Mouse (Mus musculus) cerebellum, adult 2 months (tissue): ENCODE measurements around the gene Abhd15. TPM values are rescaled to one million over a fixed set of nuclear protein-coding genes. Genes with fewer than 3 reads are reported as not detected.
A peak's percentile ranks its signal among the peaks of the same experiment; 100 is the strongest.

Experiments used
- DNase-seq, 2 experiments: peaks; one replicate each; pipeline ENCODE4 v3.0.0; 2021
- H3K27ac ChIP-seq: fragments of 200-500 bp; 2 replicates; pipeline ENCODE4 v1.5.1; 2012; ENCODE audit warnings: low read length, control low read depth, inconsistent platforms; ENCODE audit not compliant: insufficient read depth
- H3K27me3 ChIP-seq: fragments of 200-500 bp; 2 replicates; pipeline ENCODE4 v1.6.1; 2012; ENCODE audit warnings: inconsistent platforms, mild to moderate bottlenecking, low read length, moderate library complexity; ENCODE audit not compliant: control insufficient read depth, insufficient read depth
- H3K4me1 ChIP-seq: fragments of 200-500 bp; 2 replicates; pipeline ENCODE4 v1.6.1; 2011; ENCODE audit warnings: low read length; ENCODE audit not compliant: control insufficient read depth, insufficient read depth
- H3K4me3 ChIP-seq: fragments of 200-500 bp; replicated peaks from 2 replicates; pipeline ENCODE3; 2011; ENCODE audit warnings: mild to moderate bottlenecking, low read depth, low read length, control low read depth; ENCODE audit not compliant: insufficient read depth
- CTCF ChIP-seq: fragments of 200-500 bp; IDR thresholded peaks from 2 replicates; pipeline ENCODE4 v1.5.1; 2011; ENCODE audit warnings: low read depth, mild to moderate bottlenecking, control low read depth, low read length, moderate library complexity, borderline replicate concordance; ENCODE audit not compliant: insufficient read depth
- POLR2A ChIP-seq: fragments of 200-500 bp; IDR thresholded peaks from 2 replicates; pipeline ENCODE4 v1.6.1; 2011; ENCODE audit warnings: low read length, control low read depth, borderline replicate concordance; ENCODE audit not compliant: insufficient read depth
- WGBS: fragments of 180-500 bp; shearing (Covaris S2); methylation state at CpG from one replicate; pipeline ENCODE4 v1.1.7; 2018; 5-methylcytosine and 5-hydroxymethylcytosine counted together
- polyA plus RNA-seq: library from polyadenylated mRNA; depleted of rRNA; stranded (reverse); fragments of >200 nt; gene quantifications from 2 replicates; pipeline ENCODE4 v1.2.3, GENCODE M21; 2012

The Abhd15 gene
- polyA plus RNA-seq, 1 experiment, result 1.0 TPM

GRCm38 (mm10) chr11:77476895-77477294 lies 38.0 kb upstream of the Abhd15 start:
- H3K27ac ChIP-seq, result no peak overlapping the region
- H3K4me3 ChIP-seq, result no peak overlapping the region
- no peaks in the 10 kb centered on the region for H3K27me3 ChIP-seq
- DNase-seq, result no peak
- TF ChIP-seq POLR2A (no peak), CTCF (no peak)
- peaks cover 14% of the 10 kb centered on the region for H3K4me1 ChIP-seq
- WGBS, result 90% methylated on average over 6 of the region's 6 CpGs

- H3K4me3 ChIP-seq, result no peak overlapping the region
- no peak for TF ChIP-seq CTCF
- no peak for TF ChIP-seq POLR2A
- H3K27me3 ChIP-seq, result no peaks in the 10 kb centered on the region
- 41% methylated on average over 3 of the region's 3 CpGs for WGBS
- H3K4me1 ChIP-seq, result peaks cover 40% of the 10 kb centered on the region
- no peak for DNase-seq
- peak overlapping the region; percentile 29; the same call in 1 of the 2 replicates for H3K27ac ChIP-seq
Measured at GRCm38 (mm10) chr11:77483043-77483442, 31.9 kb upstream of the Abhd15 start.

GRCm38 (mm10) chr11:77483510-77484255 lies 31.2 kb upstream of the Abhd15 start:
- Histone ChIP-seq H3K27me3 (no peaks in the 10 kb centered on the region), H3K4me3 (no peak overlapping the region), H3K4me1 (peaks cover 40% of the 10 kb centered on the region), H3K27ac (0 out of 2 replicates have a peak overlapping the region, but pooled peaks have one; percentile 29)
- WGBS, result 81% methylated on average over 11 of the region's 11 CpGs
- TF ChIP-seq POLR2A (no peak), CTCF (no peak)
- no peak for DNase-seq

- H3K27ac ChIP-seq, result no peak overlapping the region
- H3K27me3 ChIP-seq, result no peaks in the 10 kb centered on the region
- TF ChIP-seq POLR2A, result no peak
- TF ChIP-seq CTCF, result no peak
- WGBS, result 56% methylated on average over 6 of the region's 6 CpGs
- H3K4me1 ChIP-seq, result peaks cover 42% of the 10 kb centered on the region
- H3K4me3 ChIP-seq, result no peak overlapping the region
- no peak for DNase-seq
Measured at GRCm38 (mm10) chr11:77485229-77485628, 29.7 kb upstream of the Abhd15 start.

- Histone ChIP-seq H3K27me3 (no peaks in the 10 kb centered on the region), H3K4me3 (no peak overlapping the region), H3K4me1 (peaks cover 43% of the 10 kb centered on the region), H3K27ac (peak overlapping the region; percentile 1; the same call in 1 of the 2 replicates)
- DNase-seq, result peak; percentile 72 to 75
- 4% methylated on average over 5 of the region's 5 CpGs for WGBS
- TF ChIP-seq POLR2A, result no peak
- TF ChIP-seq CTCF, result no peak
Measured at GRCm38 (mm10) chr11:77486798-77487197, 28.1 kb upstream of the Abhd15 start.

- Histone ChIP-seq H3K27ac (peak overlapping the region; percentile 47; the same call in 1 of the 2 replicates), H3K27me3 (no peaks in the 10 kb centered on the region), H3K4me1 (peaks cover 27% of the 10 kb centered on the region), H3K4me3 (peak overlapping the region; percentile 58)
- 4% methylated on average over 55 of the region's 55 CpGs for WGBS
- no peak for TF ChIP-seq POLR2A
- TF ChIP-seq CTCF, result no peak
- peak in 1 of 2 experiments; percentile 64 for DNase-seq
Measured at GRCm38 (mm10) chr11:77488771-77489581, 25.9 kb upstream of the Abhd15 start.

- H3K27ac ChIP-seq, result peak within 1 kb of the TSS; percentile 67
- peak; percentile 87 to 88 for DNase-seq
- H3K4me3 ChIP-seq, result peak within 1 kb of the TSS; percentile 58
- no peaks in the 10 kb centered on the region for H3K27me3 ChIP-seq
- H3K4me1 ChIP-seq, result peaks cover 24% of the 10 kb centered on the region
- TF ChIP-seq POLR2A (0 out of 2 replicates have a peak, but pooled peaks have one; percentile 42), CTCF (no peak)
- WGBS, result 3% methylated on average over 74 of the region's 87 CpGs
Measured at GRCm38 (mm10) chr11:77489591-77490235, 25.2 kb upstream of the Abhd15 start, which contains the start of gene Ankrd13b. TSS of gene Ankrd13b (minus strand) at chr11:77489678.
